Mouse (Mus musculus) ES-E14 (cell line): Measurements from ENCODE around the gene Carhsp1. TPM values are rescaled to one million over a fixed set of nuclear protein-coding genes. Genes with fewer than 3 reads are reported as not detected.

Experiments used
- DNase-seq: peaks from one replicate; pipeline ENCODE4 v3.0.0-alpha.2; 2013; ENCODE audit warnings: low read depth, low spot score
- H3K27ac ChIP-seq: 2 replicates; pipeline ENCODE4 v1.5.1; 2012; ENCODE audit warnings: low read depth, mild to moderate bottlenecking, low read length, moderate library complexity, mixed read lengths; ENCODE audit not compliant: poor library complexity, insufficient read depth, severe bottlenecking
- H3K36me3 ChIP-seq: 2 replicates; pipeline ENCODE4 v1.6.1; 2012; ENCODE audit warnings: mild to moderate bottlenecking, low read length, moderate library complexity, mixed read lengths; ENCODE audit not compliant: control insufficient read depth, poor library complexity, insufficient read depth, severe bottlenecking
- H3K4me1 ChIP-seq, 2 experiments: fragments of 150-350 bp in 1 of 2; sonication (generic) in 1 of 2; 2 replicates each; pipeline ENCODE4 v1.6.1; 2012; ENCODE audit warnings: low read length in 2 of 2, mild to moderate bottlenecking in 1 of 2, mixed read lengths in 1 of 2; ENCODE audit not compliant: control insufficient read depth in 2 of 2, insufficient read depth in 2 of 2, poor library complexity in 1 of 2
- H3K4me3 ChIP-seq, 2 experiments: fragments of 150-350 bp in 1 of 2; sonication (generic) in 1 of 2; 2 replicates each; pipeline ENCODE4 v1.5.1; 2012; ENCODE audit warnings: low read length in 2 of 2, low read depth in 1 of 2, mild to moderate bottlenecking in 1 of 2, mixed read lengths in 1 of 2; ENCODE audit not compliant: insufficient read depth in 1 of 2, poor library complexity in 1 of 2, severe bottlenecking in 1 of 2
- H3K9ac ChIP-seq: 2 replicates; pipeline ENCODE4 v1.6.1; 2012; ENCODE audit warnings: low read depth, mild to moderate bottlenecking, low read length, mixed read lengths; ENCODE audit not compliant: poor library complexity, insufficient read depth, severe bottlenecking
- H3K9me3 ChIP-seq: fragments of 150-350 bp; sonication (generic); 2 replicates; pipeline ENCODE4 v1.6.1; 2012; ENCODE audit warnings: low read depth, mild to moderate bottlenecking, low read length; ENCODE audit not compliant: control insufficient read depth, insufficient read depth
- CHD2 ChIP-seq: IDR thresholded peaks from 2 replicates; pipeline ENCODE4 v1.6.1; 2014; ENCODE audit warnings: mild to moderate bottlenecking, low read depth, low read length, inconsistent platforms
- HCFC1 ChIP-seq: IDR thresholded peaks from 2 replicates; pipeline ENCODE4 v1.6.1; 2012; ENCODE audit warnings: low read length, inconsistent platforms, borderline replicate concordance; ENCODE audit not compliant: insufficient read depth
- MAFK ChIP-seq: IDR thresholded peaks from 2 replicates; pipeline ENCODE4 v1.6.1; 2014; ENCODE audit warnings: mild to moderate bottlenecking, low read depth, low read length, inconsistent platforms; ENCODE audit not compliant: insufficient read depth
- ZC3H11A ChIP-seq: IDR thresholded peaks from 2 replicates; pipeline ENCODE4 v1.6.1; 2012; ENCODE audit warnings: low read depth, mild to moderate bottlenecking, inconsistent platforms, low read length, borderline replicate concordance
- ZNF384 ChIP-seq: IDR thresholded peaks from 2 replicates; pipeline ENCODE4 v1.6.1; 2012; ENCODE audit warnings: low read depth, low read length, inconsistent platforms
- in situ Hi-C, 2 experiments: fragments of 600-800 bp; cut with MboI; formaldehyde crosslinking; loops; one replicate each; pipeline ENCODE4 v1.15.1; 2025; ENCODE audit warnings: low sequenced_read_pairs in 2 of 2, inconsistent platforms in 1 of 2; ENCODE audit not compliant: unreplicated experiment in 2 of 2
- total RNA-seq: library from RNA; depleted of rRNA; stranded (reverse); fragments of 300-350 nt; gene quantifications from 2 replicates; pipeline ENCODE4 v1.2.3, GENCODE M21; 2012

Gene Carhsp1
- total RNA-seq, 1 experiment = 66.6 TPM

DNA sequence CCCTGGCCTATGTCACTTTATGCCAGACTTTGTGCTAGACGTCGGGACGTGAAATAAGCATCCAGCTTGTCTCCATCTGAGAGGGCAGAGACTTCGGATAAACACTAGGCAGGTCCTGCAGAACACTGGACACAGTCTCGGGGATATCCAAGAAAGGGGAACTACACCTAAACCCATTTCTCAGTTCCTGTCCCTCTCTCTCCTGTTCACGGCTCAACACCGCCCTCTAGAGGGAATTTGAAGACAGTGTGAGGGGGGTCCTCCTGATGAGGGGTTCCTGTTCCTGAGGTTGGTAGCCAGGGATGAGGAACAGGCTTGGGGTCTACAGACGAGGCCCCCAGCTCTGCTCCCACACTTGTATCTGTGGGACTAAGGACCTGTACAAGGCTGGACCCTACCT is 2.2 kb upstream of the Carhsp1 start:
- Histone ChIP-seq H3K9me3 (no peaks in the 10 kb centered on the region), H3K9ac (no peak overlapping the region), H3K36me3 (peaks cover under 1% of the 10 kb centered on the region; the same call in 1 of the 2 replicates), H3K27ac (no peak overlapping the region), H3K4me3 (no peak overlapping the region), H3K4me1 (peaks cover 2 to 13% of the 10 kb centered on the region in 2 experiments; a peak in 3 of 4 replicates)
- in situ Hi-C loops = loop anchor here (5.0 to 10.0 kb wide), 2 partner anchors 179 to 267 kb away; no protein-coding TSS in a partner anchor
- no peak; the same call in 1 of the 2 replicates for TF ChIP-seq HCFC1
- peak; percentile 98 for TF ChIP-seq ZC3H11A
- peak; percentile 86 for DNase-seq

DNA sequence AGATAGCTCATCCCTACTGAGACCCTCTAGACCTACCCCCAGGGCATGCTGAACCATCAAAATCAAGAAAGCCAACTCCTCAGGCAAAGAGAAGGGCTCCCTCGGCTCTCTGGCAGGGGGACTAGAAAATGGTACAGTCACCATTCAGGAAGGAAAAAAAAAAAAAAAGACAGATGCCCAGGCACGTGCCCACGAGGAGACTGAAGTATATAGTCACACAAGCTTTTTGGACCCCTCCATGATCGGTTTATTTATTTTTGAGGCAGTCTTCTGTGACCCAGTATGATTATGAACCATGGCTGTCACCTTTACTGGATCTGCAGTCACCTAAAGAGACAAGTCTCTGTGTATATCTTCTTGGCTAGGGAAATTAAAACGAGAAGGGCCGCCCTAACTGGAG is 1.4 kb upstream of the Carhsp1 start:
- Histone ChIP-seq H3K36me3 (peaks cover 6% of the 10 kb centered on the region), H3K9ac (no peak overlapping the region), H3K27ac (no peak overlapping the region), H3K4me3 (no peak overlapping the region), H3K4me1 (peaks cover 2 to 18% of the 10 kb centered on the region in 2 experiments; a peak in 3 of 4 replicates), H3K9me3 (no peaks in the 10 kb centered on the region)
- TF ChIP-seq MAFK (no peak), CHD2 (no peak), HCFC1 (no peak), ZNF384 (no peak), ZC3H11A (no peak)
- in situ Hi-C loops = loop anchor here (5.0 to 10.0 kb wide), 2 partner anchors 179 to 266 kb away; no protein-coding TSS in a partner anchor
- DNase-seq = no peak

DNA sequence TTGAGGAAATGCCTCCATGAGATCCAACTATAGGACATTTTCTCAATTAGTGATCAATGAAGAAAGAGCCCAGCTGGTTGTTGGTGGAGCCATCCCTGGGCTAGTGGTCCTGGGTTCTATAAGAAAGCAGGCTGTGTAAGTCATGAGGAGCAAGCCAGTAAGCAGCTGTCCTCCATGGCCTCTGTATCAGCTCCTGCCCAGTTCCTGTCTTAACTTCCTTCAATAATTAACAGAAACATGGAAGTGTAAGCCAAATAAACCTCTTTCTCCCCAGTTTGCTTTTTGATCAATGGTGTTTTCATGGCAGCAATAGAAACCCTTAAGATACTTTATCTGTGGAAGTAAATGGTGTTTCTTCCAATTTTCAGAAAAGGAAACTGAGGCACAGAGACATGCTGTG is 856 bp upstream of the Carhsp1 start:
- no peak overlapping the region for H3K9ac ChIP-seq
- H3K9me3 ChIP-seq = no peaks in the 10 kb centered on the region
- TF ChIP-seq ZC3H11A = no peak
- no peak for TF ChIP-seq HCFC1
- no peak for TF ChIP-seq ZNF384
- no peak for TF ChIP-seq CHD2
- TF ChIP-seq MAFK = no peak
- H3K36me3 ChIP-seq = peaks cover 7% of the 10 kb centered on the region
- DNase-seq = no peak
- H3K27ac ChIP-seq = no peak overlapping the region
- no peak overlapping the region for H3K4me3 ChIP-seq
- H3K4me1 ChIP-seq = peaks cover 5 to 24% of the 10 kb centered on the region in 2 experiments
- in situ Hi-C loops = loop anchor here (5.0 to 10.0 kb wide), 2 partner anchors 178 to 266 kb away; no protein-coding TSS in a partner anchor

DNA sequence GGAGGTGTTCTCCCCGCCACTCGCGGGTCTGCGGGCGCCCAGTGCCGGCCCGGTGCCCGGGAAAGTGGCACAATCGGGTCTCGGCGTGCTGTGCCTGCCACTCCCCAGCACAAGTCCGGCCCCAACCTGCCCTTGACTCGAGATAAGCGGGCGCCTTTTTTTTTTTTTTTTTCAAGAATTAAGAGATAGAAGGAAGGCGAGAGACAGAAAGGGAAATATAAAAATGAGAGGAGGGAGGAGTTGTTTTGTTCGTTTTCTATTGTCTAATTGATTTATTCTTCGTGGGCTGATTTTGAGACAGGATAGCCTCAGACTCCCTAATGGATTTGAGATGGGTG is 364 bp upstream of the Carhsp1 start:
- peak; percentile 63; the same call in 1 of the 2 replicates for TF ChIP-seq ZNF384
- no peak for TF ChIP-seq HCFC1
- DNase-seq = no peak
- Histone ChIP-seq H3K9ac (peak overlapping the region; percentile 69), H3K9me3 (no peaks in the 10 kb centered on the region), H3K4me3 (peak overlapping the region; percentile 61 to 68), H3K27ac (no peak overlapping the region), H3K36me3 (peaks cover 7% of the 10 kb centered on the region), H3K4me1 (peaks cover 5 to 29% of the 10 kb centered on the region in 2 experiments)
- in situ Hi-C loops = loop anchor here (5.0 to 10.0 kb wide), 2 partner anchors 178 to 265 kb away; no protein-coding TSS in a partner anchor
